Mouse (Mus musculus): ENCODE measurements around the gene Tbc1d2. TPM values are rescaled to one million over a fixed set of nuclear protein-coding genes. Genes with fewer than 3 reads are reported as not detected.
A peak's percentile ranks its signal among the peaks of the same experiment; 100 is the strongest.

The Tbc1d2 gene
- polyA plus RNA-seq, 1 experiment from 2014 or later = 0.83 TPM

DNA sequence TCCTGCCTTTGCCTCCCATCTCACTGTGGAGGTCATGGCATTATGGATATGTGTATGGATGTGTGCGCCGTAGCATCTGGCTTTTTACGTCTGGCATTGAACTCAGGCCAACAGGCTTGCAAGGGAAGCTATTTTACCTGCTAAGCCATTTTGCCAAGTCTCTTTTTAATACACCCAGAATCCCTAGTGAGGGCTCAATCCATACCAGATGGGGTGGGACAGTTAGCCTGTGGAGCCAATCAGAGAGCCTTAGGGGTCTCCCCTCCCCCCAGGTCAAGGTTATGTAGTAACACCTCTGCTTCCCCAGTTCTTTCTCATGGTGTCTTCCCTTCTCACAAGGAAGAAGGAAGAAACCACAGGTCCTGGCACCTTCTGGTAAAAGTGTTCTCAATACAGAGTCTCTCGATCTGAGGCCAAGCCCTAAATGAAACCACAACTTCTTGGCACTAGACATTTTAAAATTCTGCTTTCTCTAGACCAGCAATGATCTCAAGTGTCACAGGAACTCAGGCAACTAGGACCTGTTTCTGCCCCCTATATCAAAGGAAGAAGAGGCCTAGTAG, 84.5 kb downstream of the Tbc1d2 start:
- Histone ChIP-seq H3K4me2 (ENCODE audit: low read depth, low read length) (no peak overlapping the region), H3K27ac (ENCODE audit: low read depth) (peak overlapping the region; percentile 52), H3K4me1 (ENCODE audit: insufficient read depth) (peaks cover 23% of the 10 kb centered on the region), H3K4me3 (ENCODE audit: low read depth, low read length) (no peak overlapping the region), H3K9me3 (ENCODE audit: low read length) (no peaks in the 10 kb centered on the region), H3K9ac (replicated peaks) (no peak overlapping the region), H3K27me3 (ENCODE audit: insufficient read depth, low read length) (no peaks in the 10 kb centered on the region), H3K36me3 (replicated peaks; ENCODE audit: insufficient read depth, low read length) (no peaks in the 10 kb centered on the region)
- 67% methylated on average over 4 of the region's 4 CpGs for WGBS (ENCODE audit: insufficient replicate concordance)
- no peak for DNase-seq
- no peak for TF ChIP-seq CTCF (IDR thresholded peaks at IDR 0.05; ENCODE audit: low read depth)
- no peak for TF ChIP-seq EP300 (IDR thresholded peaks at IDR 0.05; ENCODE audit: low read depth)
- no peak for ATAC-seq

DNA sequence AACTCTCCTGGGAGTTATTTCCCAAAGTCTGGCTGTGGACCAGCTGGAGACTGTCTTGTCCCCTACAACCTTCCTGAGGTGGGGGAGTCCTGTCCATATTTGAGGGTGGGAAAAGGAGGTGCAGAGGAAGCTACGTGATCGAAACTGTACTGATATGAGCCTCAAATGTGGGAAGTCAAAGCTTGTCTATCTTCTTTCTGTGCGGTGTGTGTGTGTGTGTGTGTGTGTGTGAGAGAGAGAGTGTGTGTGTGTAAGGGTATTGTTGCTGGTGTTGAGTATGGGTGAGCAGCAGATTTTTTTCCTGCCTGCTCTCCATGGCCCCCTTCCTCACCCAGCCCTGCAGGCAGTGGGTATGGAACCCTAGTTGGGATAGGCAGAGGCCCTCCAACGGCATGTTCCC, 85.8 kb downstream of the Tbc1d2 start:
- peak; percentile 19; the same call in 1 of the 2 replicates for ATAC-seq

DNA sequence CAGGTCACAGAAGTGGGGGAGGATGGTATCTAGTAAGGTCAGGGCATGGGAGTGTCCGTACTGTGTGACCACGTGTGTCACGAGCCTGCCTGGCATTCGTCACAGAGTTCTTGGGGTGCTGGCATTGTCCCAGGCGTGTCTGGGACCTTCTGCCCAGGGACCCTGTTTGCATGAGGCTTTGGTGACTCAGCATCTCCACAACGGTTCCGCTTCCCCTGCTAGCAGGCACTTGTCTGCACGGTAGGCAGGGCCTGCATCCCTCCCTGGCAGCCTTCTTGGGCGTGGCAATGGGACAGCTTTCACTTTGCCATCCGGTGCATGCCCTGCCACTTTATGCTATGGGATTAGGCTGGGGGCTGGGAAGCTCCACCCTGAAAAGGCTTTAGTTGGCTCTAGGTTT, 86.2 kb downstream of the Tbc1d2 start:
- Histone ChIP-seq H3K4me3 (ENCODE audit: low read depth, low read length) (0 out of 2 replicates have a peak overlapping the region, but pooled peaks have one; percentile 6), H3K36me3 (replicated peaks; ENCODE audit: insufficient read depth, low read length) (no peaks in the 10 kb centered on the region), H3K27me3 (ENCODE audit: insufficient read depth, low read length) (no peaks in the 10 kb centered on the region), H3K4me1 (ENCODE audit: insufficient read depth) (peaks cover 28% of the 10 kb centered on the region), H3K4me2 (ENCODE audit: low read depth, low read length) (peak overlapping the region; percentile 55), H3K9me3 (ENCODE audit: low read length) (no peaks in the 10 kb centered on the region), H3K9ac (replicated peaks) (no peak overlapping the region), H3K27ac (ENCODE audit: low read depth) (peak overlapping the region; percentile 51)
- ATAC-seq (peak; percentile 84), DNase-seq (peak; percentile 71)
- TF ChIP-seq EP300 (IDR thresholded peaks at IDR 0.05; ENCODE audit: low read depth) (no peak), CTCF (IDR thresholded peaks at IDR 0.05; ENCODE audit: low read depth) (no peak)
- WGBS (ENCODE audit: insufficient replicate concordance) = 25% methylated on average over 10 of the region's 10 CpGs

More for the DNA sequence above, 85.8 kb downstream of the Tbc1d2 start:
- H3K4me3 ChIP-seq (ENCODE audit: low read depth, low read length) = 0 out of 2 replicates have a peak overlapping the region, but pooled peaks have one; percentile 6
- WGBS (ENCODE audit: insufficient replicate concordance) = 25% methylated on average over 4 of the region's 4 CpGs
- H3K4me2 ChIP-seq (ENCODE audit: low read depth, low read length) = peak overlapping the region; percentile 55
- H3K27ac ChIP-seq (ENCODE audit: low read depth) = peak overlapping the region; percentile 51
- TF ChIP-seq CTCF (IDR thresholded peaks at IDR 0.05; ENCODE audit: low read depth) (no peak), EP300 (IDR thresholded peaks at IDR 0.05; ENCODE audit: low read depth) (no peak)
- H3K27me3 ChIP-seq (ENCODE audit: insufficient read depth, low read length) = no peaks in the 10 kb centered on the region
- DNase-seq = no peak
- no peak overlapping the region for H3K9ac ChIP-seq (replicated peaks)
- no peaks in the 10 kb centered on the region for H3K9me3 ChIP-seq (ENCODE audit: low read length)
- no peaks in the 10 kb centered on the region for H3K36me3 ChIP-seq (replicated peaks; ENCODE audit: insufficient read depth, low read length)
- peaks cover 24% of the 10 kb centered on the region for H3K4me1 ChIP-seq (ENCODE audit: insufficient read depth)

DNA sequence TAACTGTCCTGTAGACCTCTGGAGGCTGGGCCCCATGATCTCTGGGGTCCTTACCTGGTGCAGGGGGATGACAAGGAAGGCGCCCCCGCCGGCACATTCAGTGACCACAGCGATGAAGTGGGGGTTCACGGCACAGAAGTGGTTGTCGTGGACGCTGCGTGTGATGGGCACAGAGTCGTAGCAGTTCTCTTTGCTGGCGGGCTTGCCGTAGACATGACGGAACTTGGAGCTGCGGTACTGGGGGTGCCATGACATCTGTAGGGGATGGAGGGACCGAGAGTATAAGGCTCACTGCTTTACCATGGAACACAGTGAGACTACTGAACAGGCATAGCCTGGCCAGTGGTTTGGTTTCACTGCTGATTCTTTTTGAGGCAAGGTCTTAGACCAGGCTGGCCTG, 87.2 kb downstream of the Tbc1d2 start:
- H3K4me2 ChIP-seq (ENCODE audit: low read depth, low read length) = no peak overlapping the region
- DNase-seq (no peak), ATAC-seq (no peak)
- TF ChIP-seq EP300 (IDR thresholded peaks at IDR 0.05; ENCODE audit: low read depth) (no peak), CTCF (IDR thresholded peaks at IDR 0.05; ENCODE audit: low read depth) (no peak)
- H3K27me3 ChIP-seq (ENCODE audit: insufficient read depth, low read length) = no peaks in the 10 kb centered on the region
- H3K4me1 ChIP-seq (ENCODE audit: insufficient read depth) = peaks cover 30% of the 10 kb centered on the region
- no peak overlapping the region for H3K4me3 ChIP-seq (ENCODE audit: low read depth, low read length)
- H3K9ac ChIP-seq (replicated peaks) = no peak overlapping the region
- 89% methylated on average over 14 of the region's 14 CpGs for WGBS (ENCODE audit: insufficient replicate concordance)
- H3K9me3 ChIP-seq (ENCODE audit: low read length) = no peaks in the 10 kb centered on the region
- H3K36me3 ChIP-seq (replicated peaks; ENCODE audit: insufficient read depth, low read length) = no peaks in the 10 kb centered on the region
- H3K27ac ChIP-seq (ENCODE audit: low read depth) = 0 out of 2 replicates have a peak overlapping the region, but pooled peaks have one; percentile 11

DNA sequence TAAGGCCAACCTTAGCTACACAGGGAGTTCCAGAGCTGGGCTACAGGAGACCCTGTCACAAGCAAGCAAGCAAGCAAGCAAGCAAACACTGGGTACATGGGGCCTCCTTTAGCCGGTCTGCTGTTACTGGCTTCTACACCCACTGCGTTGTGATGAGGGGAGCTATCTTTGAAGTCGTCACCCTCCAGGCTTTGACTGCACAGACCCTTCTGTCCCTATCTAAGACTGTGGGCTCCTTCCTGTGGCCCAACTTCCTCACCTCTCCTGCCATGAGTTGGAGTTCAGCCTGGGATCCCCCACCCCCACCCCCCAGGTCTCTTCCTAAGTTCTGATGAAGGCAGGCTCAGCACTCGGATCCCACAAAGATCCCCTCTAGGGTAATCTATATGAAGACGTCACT, 88.0 kb downstream of the Tbc1d2 start:
- Histone ChIP-seq H3K27me3 (ENCODE audit: insufficient read depth, low read length) (no peaks in the 10 kb centered on the region), H3K4me2 (ENCODE audit: low read depth, low read length) (no peak overlapping the region), H3K4me3 (ENCODE audit: low read depth, low read length) (no peak overlapping the region), H3K4me1 (ENCODE audit: insufficient read depth) (peaks cover 29% of the 10 kb centered on the region), H3K36me3 (replicated peaks; ENCODE audit: insufficient read depth, low read length) (no peaks in the 10 kb centered on the region), H3K27ac (ENCODE audit: low read depth) (no peak overlapping the region), H3K9ac (replicated peaks) (no peak overlapping the region), H3K9me3 (ENCODE audit: low read length) (no peaks in the 10 kb centered on the region)
- 52% methylated on average over 5 of the region's 5 CpGs for WGBS (ENCODE audit: insufficient replicate concordance)
- ATAC-seq (no peak), DNase-seq (no peak)
- TF ChIP-seq EP300 (IDR thresholded peaks at IDR 0.05; ENCODE audit: low read depth) (no peak), CTCF (IDR thresholded peaks at IDR 0.05; ENCODE audit: low read depth) (no peak)

DNA sequence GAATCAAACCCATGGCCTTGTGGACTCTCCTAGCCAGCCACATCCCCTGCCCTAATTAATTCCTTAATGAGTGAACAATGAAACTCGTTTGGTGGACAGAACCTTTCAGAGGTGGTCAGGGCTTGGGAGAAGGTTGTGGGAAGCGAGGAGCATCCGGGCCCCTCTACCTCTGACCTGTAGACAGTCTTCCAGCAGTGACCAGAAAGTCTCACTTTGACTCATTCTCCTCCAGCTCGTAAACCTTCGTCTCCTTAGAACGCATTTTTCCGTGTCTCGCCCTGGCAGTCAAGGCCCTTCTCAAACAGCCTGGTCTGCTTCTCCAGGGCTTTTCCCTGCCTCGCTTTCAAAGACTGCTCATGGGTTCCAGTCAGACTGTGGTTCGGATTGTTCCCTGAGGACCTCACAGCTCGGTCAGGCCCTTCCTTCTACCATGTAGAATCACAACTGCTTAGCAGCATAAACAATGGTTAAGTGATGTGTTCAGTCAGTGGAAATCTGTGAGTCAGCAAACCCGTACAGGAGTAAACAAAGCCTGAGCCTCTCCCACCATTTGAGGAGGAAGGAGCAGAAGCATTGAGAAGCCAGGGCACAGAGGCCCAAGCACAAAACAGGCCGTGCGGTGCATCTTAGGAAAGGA, 89.8 kb downstream of the Tbc1d2 start:
- TF ChIP-seq EP300 (IDR thresholded peaks at IDR 0.05; ENCODE audit: low read depth) (no peak), CTCF (IDR thresholded peaks at IDR 0.05; ENCODE audit: low read depth) (no peak)
- ATAC-seq (no peak), DNase-seq (no peak)
- Histone ChIP-seq H3K27me3 (ENCODE audit: insufficient read depth, low read length) (no peaks in the 10 kb centered on the region), H3K27ac (ENCODE audit: low read depth) (no peak overlapping the region), H3K4me2 (ENCODE audit: low read depth, low read length) (no peak overlapping the region), H3K9me3 (ENCODE audit: low read length) (no peaks in the 10 kb centered on the region), H3K4me1 (ENCODE audit: insufficient read depth) (peaks cover 34% of the 10 kb centered on the region), H3K36me3 (replicated peaks; ENCODE audit: insufficient read depth, low read length) (no peaks in the 10 kb centered on the region), H3K4me3 (ENCODE audit: low read depth, low read length) (no peak overlapping the region), H3K9ac (replicated peaks) (no peak overlapping the region)
- 80% methylated on average over 14 of the region's 14 CpGs for WGBS (ENCODE audit: insufficient replicate concordance)
